Mouse (Mus musculus) retina, embryonic 14.5 days (tissue): ENCODE measurements around the gene Ttll12.

Source experiments
- DNase-seq: peaks from one replicate; pipeline ENCODE4 v3.0.0-alpha.2; 2015; ENCODE audit warnings: low spot score

The Ttll12 gene

DNA sequence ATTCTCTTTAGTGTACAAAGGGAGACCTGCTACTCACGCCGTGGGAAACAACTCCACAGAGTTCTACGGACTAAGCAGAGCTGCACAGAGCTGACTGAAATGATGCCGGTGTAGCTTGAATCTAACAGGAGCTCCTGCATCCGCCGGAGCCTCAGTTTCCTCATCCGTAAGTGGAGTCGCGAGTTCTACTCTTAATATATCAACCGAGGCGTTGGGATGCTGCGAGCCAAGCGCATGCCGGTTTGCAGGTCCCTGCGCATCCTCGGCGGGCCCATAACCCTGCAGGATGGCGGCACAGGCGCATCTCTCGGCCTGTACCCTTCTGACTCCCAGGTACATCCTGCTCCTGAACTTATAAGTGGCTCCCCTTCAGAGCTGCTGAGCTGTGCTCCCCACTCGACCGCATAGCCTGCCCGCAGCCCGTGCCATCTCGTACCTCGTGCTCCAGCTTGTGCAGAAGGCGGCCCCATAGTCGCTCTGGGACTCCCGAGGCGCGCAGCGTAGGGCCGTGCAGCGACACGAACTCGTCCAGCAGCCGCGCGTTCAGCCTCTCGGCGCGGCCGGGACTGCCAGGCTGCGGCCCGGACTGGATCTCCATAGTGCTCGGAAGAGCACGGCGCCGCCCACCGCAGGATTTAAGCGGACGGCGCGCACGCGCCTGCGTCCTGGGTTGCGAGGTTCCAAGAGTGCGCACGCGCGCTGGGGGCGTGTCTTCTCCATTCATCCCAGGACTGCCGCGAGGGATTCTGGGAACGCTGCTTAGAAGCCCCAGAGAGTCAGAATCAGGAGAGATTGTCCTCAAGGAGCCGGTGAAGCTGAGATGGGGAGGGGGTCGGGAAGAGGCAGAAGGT, at the start of gene Ttll12:
Gene Ttll12 (minus strand): TSS at position 645 of the 851 bp plus-strand sequence.
- DNase-seq, result peak; percentile 99

DNA sequence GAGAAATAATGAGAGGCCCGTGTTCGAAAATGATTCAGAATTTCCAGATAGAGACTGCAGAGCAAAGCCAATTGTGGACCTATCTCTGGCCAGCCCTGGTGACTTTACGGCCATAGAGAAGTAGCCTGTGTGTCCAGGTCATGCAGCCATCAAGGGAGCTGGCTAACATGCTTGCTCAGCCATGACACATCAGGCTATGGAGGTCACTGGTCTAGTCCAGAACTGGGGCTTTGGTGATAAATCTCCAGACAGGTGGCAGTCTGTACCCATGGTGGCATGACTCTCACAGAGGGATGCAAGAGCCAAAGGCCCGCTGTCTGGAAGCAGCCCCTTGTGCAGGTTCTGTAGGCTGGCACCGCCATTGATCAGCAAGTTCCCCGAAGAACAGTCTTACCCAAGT, 47.6 kb upstream of the Ttll12 start:
- no peak for DNase-seq

DNA sequence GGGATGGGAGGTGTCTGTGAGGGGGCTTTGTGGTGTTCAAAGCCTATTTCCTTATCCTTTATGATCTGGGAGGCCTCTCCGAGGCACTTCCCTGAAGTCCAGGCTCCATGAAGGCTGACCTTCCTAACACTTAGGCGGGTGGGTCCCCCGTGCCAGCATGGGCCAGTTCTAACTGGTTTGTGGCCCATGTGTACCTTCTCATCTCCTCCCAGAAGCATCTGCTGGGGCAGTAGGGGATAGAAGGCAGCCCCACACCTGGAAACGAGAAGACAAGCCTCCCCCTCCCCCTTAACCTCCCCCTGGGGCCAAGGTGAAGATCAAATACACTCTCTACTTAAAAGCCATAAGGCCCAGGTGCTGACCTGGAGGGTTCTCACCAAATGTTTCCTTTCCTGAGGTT, 45.3 kb upstream of the Ttll12 start:
- DNase-seq, result no peak

DNA sequence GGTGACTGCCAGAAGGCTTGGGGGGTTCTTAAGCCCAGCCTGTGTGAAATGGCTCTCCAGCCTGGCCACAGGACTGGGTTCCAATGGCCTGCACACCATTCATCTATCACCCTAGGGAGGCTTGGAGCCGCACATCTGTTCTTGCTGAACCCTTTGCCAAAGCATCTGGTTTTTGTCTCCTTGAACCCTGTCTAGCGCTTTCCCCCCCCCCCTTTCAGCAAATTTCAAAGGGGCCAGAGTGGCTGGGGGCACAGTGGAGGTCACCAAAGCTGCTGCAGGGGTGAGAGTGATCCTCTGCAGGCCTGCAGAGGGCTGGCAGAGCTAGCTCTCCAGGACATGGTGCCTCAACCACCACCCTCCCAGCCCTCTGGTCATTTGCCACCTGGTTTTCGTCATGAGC, 44.2 kb upstream of the Ttll12 start:
- DNase-seq, result no peak

DNA sequence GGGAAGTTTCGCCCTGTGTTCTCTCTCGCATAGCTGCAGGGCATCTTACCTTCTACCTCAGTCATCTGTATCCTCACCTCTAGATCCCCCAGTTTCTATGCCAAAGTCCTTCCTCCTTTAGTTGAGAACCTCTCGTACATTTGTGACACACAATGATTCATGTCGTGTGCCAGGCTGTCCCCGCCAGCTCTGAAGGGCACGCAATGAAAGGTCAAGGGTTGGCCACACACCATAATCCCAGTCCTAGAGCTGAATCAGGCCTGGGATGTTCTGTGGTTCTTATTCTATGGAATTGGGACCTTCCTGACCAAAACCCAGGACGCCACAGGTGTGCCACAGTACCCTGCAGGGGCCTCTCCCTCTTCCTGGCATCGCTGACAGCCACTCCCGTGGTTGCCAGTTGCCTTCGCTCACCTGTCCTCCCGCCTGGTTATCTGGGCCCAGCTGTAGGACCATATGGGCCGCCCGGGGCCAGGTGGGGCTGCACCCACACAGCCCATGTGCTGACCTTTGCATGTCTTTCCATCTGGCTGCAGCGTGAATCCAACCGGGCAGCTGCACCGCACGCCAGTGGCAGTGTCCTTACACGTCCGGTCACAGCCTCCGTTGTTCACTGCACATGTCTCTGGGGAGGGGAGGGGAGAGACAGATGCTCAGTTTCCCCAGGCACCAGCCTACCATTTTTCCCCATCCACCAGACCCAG, 43.4 kb upstream of the Ttll12 start:
- DNase-seq, result no peak

DNA sequence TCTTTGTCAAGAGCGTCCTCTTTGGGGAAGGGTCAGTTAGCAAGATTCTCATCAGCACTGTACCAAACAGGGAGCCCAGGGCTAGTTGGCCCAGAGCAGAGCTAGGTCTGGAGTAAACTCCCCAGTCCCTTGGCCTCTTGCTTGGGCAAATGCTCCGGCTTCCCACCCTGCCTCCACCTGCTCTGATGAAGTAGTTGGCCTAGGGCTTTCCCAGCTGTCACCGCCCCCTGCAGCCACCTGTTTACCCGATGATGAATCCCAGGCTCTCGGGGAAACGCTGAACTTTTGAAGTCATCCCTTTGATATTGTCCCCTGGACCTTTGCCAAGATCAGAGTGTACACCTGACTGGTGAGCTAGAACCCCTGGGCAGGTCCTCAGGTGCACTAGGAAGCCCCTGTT, 41.8 kb upstream of the Ttll12 start:
- DNase-seq, result no peak

DNA sequence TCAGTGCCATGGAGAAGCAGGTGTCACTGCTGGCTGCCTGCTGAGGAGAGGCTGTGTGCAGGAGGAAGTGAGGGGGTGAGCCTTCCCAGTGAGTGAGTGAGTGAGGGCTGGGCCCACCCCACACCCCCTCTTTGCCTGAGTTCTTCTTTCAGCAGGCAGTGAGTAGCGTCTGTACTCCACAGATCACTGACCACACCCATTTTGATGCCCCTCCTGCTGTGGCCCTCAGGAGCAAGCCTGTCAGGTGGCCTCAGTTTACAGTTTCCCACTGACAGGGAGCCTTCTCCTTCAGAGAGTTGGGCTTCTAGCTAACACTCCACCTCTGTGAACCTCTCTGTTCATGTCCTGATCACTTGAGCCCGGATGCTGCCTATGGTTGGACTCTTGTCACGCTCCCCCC, 40.3 kb upstream of the Ttll12 start:
- DNase-seq, result no peak

DNA sequence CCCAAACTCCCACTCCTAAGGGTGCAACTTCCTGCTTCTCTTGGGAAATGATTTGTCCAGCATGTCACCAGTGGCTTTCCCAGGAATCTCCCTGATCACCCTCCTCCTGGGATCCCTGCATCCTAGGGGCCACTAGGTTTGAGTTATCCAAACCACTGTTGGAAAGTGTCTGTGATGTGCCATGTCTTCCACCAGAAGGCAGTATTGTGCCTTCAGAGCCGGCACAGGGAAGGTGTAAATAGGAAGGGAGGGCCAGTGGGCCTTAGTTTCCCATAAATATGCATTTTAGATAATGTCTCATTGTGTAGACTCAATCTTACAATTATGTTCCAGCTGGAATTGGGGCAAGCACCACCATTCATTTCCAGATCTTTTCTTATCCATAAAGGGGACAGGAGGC, 39.1 kb upstream of the Ttll12 start:
- DNase-seq, result peak; percentile 45

DNA sequence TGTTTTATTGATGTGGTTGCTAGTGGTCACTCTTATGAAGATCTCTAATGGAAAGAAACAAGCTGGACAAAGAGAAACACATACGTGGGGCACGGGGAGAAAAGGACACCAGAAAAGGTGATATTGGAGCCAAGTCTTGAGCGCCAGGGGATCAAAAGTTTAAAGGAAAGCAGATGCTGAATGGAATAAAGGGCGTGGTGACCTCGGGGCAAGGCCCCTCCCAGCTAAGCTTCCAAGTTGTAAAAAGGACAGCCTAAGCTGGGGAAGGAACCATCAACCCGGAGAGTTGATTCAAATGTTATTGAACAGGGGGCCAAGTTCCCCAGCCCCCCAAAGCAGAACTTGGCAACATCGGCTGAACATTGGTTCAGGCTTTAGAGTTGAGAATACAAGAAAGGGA, 36.1 kb upstream of the Ttll12 start:
- no peak for DNase-seq

DNA sequence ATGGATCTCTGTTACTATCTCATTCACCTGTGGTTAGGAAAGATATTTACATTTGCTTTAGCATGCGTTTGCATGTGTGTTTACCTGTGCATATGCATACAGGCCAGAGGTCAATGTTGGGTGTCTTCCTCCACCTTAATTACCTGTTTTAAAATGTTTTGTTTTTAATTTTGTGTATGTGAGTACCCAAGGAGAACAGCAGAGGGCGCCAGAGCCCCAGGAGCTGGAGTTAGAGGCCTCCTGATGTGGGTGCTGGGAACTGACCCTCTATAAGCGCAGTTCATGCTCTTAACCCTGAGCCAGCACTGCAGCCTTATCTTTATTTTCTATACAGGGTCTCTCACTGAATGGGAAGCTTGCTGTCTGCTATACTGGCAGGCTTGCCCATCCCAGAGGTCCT, 34.8 kb upstream of the Ttll12 start:
- no peak for DNase-seq

DNA sequence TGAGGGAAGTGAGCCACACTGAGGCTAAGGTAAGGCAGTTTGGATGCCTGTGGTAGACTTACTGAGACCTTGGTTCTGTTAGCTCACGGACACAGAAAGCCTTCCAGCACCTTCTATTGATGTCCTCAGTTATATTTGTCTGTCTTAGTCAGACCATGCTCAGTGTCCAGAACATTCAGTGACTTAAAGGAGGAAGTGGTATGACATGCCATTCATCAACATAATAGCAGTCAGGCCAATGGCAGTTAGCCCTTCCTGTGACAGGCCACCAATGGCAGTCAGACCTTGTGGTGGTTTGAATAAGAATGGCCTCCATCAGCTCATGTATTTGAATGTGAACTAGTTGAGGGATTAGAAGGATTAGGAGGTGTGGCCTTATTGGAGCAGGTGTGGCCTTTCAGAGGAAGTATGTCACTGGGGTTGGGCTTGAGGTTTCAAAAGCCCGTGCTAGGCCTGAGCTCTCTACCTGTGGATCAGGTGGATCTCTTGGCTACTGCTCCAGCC, 31.2 kb upstream of the Ttll12 start:
- no peak for DNase-seq

DNA sequence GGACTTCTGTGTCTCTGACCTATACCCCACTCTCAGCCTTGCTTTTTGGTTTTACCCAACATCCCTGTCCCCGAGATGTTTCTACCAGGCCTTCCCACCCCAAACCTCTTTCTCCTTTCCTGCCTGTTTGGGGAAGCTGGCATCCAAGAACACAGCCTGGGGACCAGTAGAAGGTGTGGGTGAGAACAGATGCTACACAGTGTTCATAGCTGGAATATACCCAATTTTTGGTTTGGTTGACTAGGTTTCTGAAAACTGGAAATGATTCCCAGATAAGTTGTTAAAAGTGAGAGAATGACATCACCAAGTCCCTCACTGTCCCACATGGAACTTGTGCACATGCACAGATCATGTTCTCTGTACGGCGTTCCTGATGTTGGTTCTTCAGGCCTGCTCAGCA, 20.3 kb upstream of the Ttll12 start:
- DNase-seq, result no peak

DNA sequence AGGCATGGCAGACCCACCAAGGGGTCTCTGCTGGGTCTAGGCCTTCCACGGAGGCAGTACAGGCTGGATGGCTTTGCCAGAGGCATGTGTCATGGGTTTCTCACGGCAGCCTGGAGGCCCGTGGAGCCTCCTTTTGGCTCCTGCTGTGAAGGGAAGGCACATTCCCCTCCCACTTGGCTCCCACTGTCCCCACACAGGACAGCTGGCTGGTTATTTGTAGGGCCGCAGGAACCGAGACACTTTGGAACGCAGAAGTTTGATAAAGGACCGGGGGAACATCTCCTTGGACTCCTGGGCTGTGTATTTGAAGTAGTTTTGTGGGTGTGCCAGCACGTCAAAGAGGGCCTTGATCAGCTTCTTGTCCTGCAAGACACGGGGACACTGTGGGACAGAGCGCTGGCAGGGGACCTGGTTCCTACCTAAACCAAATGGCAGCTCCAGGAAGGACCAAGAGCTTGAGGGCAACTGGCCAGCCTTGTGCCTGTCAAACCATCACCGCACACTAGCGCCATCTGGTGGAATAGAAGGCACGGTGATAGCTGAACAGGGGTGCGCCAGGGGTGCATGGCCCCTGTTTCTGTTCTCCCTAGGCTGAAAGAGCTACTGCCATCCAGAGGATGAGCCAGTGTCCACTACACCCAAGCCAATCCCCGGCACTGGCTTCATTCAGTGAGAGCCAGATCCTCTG, 12.3 kb upstream of the Ttll12 start:
- DNase-seq, result peak; percentile 84

DNA sequence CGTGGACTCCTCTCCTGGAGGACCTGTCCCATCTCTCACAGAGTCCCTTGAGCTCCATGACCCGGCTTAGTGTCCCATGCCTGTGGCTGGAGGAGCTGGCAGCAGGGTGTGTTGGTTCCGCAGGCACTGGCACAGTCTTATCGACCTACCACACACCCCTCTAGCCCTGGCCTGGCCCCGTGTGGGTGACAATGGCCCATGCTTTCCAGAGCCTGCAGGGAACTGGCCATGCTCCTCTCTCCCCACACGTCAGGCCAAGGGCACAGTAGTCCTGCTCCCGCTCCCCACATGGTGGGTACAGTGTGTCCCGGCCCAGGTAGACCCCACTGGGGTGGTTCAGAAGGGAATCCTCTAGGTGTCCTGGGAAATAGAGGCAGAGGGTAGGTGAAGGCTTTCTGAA, 11.7 kb upstream of the Ttll12 start:
- DNase-seq, result no peak

DNA sequence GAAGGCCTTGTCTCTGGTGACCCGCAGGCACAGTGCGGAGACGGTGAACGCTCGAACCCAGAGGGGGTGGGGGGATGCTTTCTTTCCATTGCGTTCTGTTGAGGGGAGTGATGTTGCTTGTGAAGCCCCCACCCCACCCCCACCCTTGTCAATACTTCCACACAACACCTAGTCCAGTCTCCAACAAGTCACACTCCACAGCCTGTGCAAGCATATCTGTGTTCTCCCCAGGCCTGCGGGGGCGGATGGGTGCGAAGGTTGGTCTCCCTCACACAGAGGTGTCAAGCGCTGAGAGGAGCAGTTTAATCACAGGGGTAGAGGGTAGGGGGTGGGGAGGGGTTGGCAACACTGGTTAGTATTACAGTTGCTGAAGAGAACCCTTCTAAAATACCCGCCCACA, 11.3 kb upstream of the Ttll12 start:
- DNase-seq, result no peak

DNA sequence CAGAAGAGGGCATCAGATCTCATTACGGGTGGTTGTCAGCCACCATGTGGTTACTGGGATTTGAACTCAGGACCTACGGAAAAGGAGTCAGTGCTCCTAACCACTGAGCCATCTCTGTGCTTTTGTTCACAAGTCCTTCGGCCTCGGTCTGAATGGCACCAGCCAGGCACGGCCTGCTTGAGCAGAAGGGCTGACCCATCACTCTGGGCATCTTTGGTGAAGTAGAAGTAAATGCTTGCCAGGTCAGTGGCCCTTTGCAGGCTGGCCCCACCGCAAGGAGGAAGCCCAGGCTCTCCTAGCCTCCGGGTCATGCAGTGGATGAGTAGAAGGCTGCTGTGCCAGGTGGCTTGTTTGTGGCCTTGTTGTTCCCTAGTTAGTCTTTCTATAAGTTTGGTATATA, 8.5 kb upstream of the Ttll12 start:
- no peak for DNase-seq

DNA sequence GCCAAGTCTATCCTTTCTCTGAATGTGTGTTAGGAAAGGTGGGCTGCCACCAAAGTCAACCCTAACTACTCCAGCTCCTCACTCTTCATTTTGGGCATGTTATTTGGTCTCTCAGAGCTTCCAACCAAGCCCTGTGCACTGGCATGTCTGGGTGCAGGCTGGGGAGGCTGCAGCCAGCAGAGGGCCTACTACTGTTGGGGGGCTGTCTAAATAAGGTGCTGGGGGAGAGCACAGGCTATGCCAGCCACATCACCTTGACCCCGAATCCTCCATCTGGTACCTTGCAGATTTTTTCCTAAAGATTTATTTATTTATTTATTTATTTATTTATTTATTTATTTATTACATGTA, 8.1 kb upstream of the Ttll12 start:
- no peak for DNase-seq

DNA sequence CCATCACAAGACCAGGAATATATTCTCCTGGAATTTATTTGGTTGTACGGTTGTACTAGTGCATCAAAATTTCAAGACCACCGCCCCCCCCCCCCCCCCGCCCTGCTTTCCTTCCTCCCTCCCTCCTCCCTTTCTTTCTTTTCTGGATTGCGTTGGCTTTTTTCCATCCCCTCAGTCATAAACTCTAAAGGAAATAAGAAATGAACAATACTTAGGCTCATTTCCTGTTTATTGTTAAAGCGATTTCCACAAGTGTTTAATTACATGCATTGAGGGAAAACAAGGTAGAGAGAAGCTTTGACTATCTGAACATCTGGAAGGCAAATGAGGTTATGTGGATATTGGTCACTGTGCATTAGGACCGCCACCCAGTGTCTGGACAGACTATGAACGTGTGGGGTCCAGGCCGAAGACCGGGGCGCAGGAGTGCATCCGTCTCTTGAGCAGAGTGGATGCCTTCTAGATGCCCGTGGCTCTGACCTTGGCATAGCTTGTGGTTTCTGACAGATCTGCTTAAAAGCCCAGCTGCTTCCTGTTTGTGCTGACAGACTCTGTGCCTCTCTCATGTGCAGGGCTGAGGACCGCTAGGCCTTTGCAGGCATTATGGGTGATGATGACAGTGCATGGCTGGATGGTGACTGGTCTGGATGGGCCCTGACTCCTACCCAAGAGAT, 7.6 kb upstream of the Ttll12 start:
- DNase-seq, result no peak

DNA sequence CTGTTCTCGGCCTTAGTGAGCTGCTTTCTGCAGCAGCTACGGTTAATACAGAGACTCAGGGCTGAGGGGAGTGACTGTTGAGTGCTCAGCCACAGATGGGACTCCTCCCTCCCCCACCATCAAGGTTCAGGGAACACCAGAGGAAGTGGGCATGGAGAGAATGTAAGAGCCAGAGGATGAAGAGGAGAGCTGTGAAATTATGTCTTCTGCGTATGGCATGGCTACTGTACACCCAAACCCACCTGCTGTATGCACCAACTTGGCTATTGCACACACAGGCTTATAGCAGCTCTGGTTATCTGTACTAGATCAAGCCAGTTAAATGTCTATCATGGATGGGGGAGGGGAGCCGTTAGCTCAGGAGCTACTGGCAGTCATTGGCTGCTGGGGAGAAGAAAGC, 6.2 kb upstream of the Ttll12 start:
- DNase-seq, result no peak

DNA sequence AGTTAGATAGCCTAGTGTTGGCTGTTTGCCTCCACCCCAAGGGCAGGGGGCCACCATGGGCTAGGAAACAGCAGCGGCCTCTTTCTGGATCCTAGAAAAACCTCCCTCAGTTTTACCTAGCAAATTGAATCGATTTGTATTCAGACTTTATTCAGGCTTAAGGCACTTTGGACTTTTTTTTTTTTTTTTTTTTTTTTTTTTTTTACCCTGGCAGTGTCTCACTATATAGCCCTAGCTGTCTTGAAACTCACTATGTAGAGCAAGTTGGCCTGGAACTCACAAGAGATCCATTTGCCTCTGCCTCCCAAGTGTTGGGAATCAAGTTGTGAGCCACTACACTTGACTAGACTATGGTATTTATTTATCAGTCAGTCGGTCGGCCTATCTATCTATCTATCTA, 1.9 kb upstream of the Ttll12 start:
- no peak for DNase-seq

DNA sequence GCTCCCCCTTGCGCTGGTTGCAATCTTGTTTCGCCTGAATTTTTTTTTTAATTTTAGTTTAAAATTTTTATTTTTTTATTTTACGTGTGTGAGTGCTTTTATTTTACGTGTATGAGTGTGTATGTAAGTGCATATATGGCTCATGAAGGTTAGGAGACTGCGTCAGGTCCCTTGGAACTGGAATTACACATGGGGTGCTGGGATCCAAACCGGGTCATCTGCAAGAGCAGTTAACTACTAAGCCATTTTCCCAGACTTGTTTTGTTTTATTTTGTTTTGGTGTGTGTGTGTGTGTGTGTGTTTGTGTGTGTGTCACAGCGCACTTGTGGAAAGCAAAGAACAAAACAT, 381 bp upstream of the Ttll12 start:
- no peak for DNase-seq

DNA sequence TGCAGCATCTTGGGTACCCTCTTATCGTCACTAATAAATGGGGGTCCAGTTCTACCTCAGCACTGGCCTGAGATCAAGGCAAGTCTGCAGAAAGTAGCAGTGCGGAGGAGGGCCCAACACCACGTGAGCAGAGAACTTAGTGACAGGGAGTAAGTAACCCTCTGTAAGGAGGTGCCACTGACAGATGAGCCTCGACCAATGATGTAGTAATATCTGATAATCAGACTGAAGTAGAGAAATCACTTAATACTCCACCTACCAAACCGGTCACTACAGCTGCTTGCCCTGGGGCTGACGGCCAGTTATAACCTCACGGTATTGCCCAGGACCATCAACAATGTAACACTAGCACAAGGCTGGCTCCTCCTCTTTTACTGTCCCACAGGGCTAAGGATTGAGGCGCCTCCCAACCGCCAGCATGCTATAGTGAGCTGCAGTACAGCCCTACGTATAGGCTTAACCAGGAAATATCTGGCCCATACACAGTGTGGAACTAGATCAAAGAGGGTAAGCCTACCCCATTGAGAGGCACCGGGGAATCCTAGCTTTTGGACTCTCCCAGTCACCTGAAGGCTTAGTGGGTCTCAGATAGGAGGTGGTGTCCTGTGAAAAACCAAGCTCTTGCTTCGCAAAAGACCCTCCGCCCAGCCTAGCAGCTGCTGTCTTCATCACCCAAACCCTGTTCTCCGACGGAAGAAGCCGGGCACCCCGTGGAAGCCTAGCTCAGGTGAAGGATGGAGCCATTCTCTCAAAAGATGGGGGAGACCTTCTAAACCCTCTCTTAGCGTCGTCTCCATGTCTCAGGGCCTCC, 1.1 kb downstream of the Ttll12 start:
- peak; percentile 20 for DNase-seq
